Mouse (Mus musculus) midbrain, postnatal 0 days (tissue): ENCODE measurements around the gene Prelp. TPM values are rescaled to one million over a fixed set of nuclear protein-coding genes. Genes with fewer than 3 reads are reported as not detected.
A peak's percentile ranks its signal among the peaks of the same experiment; 100 is the strongest.

ENCODE experiments used
- ATAC-seq: fragments of 200-750 bp; cut with Nextera tagmentation; 2 replicates; pipeline ENCODE4 v1.8.0; 2017; ENCODE audit warnings: moderate number of reproducible peaks, mild to moderate bottlenecking, moderate TSS enrichment, moderate library complexity; ENCODE audit not compliant: low FRiP score
- DNase-seq: peaks from one replicate; pipeline ENCODE4 v3.0.0-alpha.2; 2015; ENCODE audit warnings: low spot score
- H3K27ac ChIP-seq: fragments of 300-500 bp; sonication (generic); 2 replicates; pipeline ENCODE4 v1.5.1; 2014; ENCODE audit warnings: low read depth, mild to moderate bottlenecking, low read length, mixed read lengths
- H3K27me3 ChIP-seq: fragments of 300-500 bp; sonication (generic); 2 replicates; pipeline ENCODE4 v1.6.1; 2014; ENCODE audit warnings: low read length, control low read depth, mixed read lengths; ENCODE audit not compliant: insufficient read depth
- H3K36me3 ChIP-seq: fragments of 300-500 bp; sonication (generic); 2 replicates; pipeline ENCODE4 v1.6.1; 2014; ENCODE audit warnings: low read length, control low read depth, mixed read lengths; ENCODE audit not compliant: insufficient read depth
- H3K4me1 ChIP-seq: fragments of 300-500 bp; sonication (generic); 2 replicates; pipeline ENCODE4 v1.6.1; 2014; ENCODE audit warnings: mild to moderate bottlenecking, control low read depth, antibody characterized with exemption, low read length, mixed read lengths; ENCODE audit not compliant: insufficient read depth
- H3K4me2 ChIP-seq: fragments of 300-500 bp; sonication (generic); 2 replicates; pipeline ENCODE4 v1.6.1; 2014; ENCODE audit warnings: low read depth, mild to moderate bottlenecking, low read length, mixed read lengths; ENCODE audit not compliant: poor library complexity, severe bottlenecking
- H3K4me3 ChIP-seq: fragments of 300-500 bp; sonication (generic); 2 replicates; pipeline ENCODE4 v1.5.1; 2014; ENCODE audit warnings: low read depth, mild to moderate bottlenecking, low read length, moderate library complexity
- H3K9ac ChIP-seq: fragments of 300-500 bp; sonication (generic); replicated peaks from 2 replicates; pipeline ENCODE4 v1.6.1; 2014; ENCODE audit warnings: mild to moderate bottlenecking, low read length, moderate library complexity, mixed read lengths; ENCODE audit not compliant: poor library complexity, severe bottlenecking
- H3K9me3 ChIP-seq: fragments of 300-500 bp; sonication (generic); 2 replicates; pipeline ENCODE4 v1.6.1; 2016; ENCODE audit warnings: low read length, control low read depth
- CTCF ChIP-seq: IDR thresholded peaks from 2 replicates; pipeline ENCODE4 v1.5.1; 2016; ENCODE audit warnings: antibody characterized with exemption, mild to moderate bottlenecking
- WGBS: fragments of 180-500 bp; shearing (Covaris S2); extraction: QIAGEN DNeasy Blood & Tissue Kit; methylation state at CpG from one replicate; pipeline ENCODE4 v1.1.7; 2014; 5-methylcytosine and 5-hydroxymethylcytosine counted together
- polyA plus RNA-seq: library from polyadenylated mRNA; unstranded; fragments of >200 nt; fragmentation: Nextera tagmentation; extraction: Ambion mirVana; gene quantifications from 2 replicates; pipeline ENCODE4 v1.2.1, GENCODE M21; 2015
- total RNA-seq: library from RNA; depleted of rRNA; stranded (reverse); fragments of >200 nt; gene quantifications from 2 replicates; pipeline ENCODE4 v1.2.3, GENCODE M21; 2014

Gene Prelp
- total and polyA plus RNA-seq, 2 experiments from 2014 or later = 5.4 to 7.9 TPM

GRCm38 (mm10) chr1:133910108-133910507, 11.1 kb downstream of the Prelp start:
- WGBS = 87% methylated on average over 7 of the region's 7 CpGs
- no peak overlapping the region for H3K4me2 ChIP-seq
- no peak for ATAC-seq

GRCm38 (mm10) chr1:133908659-133909575, 12.3 kb downstream of the Prelp start:
- Histone ChIP-seq H3K4me1 (peaks cover 6% of the 10 kb centered on the region; the same call in 1 of the 2 replicates), H3K4me2 (peak overlapping the region; percentile 80), H3K27ac (peak overlapping the region; percentile 80), H3K36me3 (no peaks in the 10 kb centered on the region), H3K4me3 (peak overlapping the region; percentile 38), H3K9ac (peak overlapping the region; percentile 63), H3K9me3 (no peaks in the 10 kb centered on the region), H3K27me3 (no peaks in the 10 kb centered on the region)
- peak; percentile 54 for DNase-seq
- 9% methylated on average over 27 of the region's 27 CpGs for WGBS
- ATAC-seq = peak; percentile 59
- no peak for TF ChIP-seq CTCF

More at GRCm38 (mm10) chr1:133910108-133910507, 11.1 kb downstream of the Prelp start:
- Histone ChIP-seq H3K9me3 (no peaks in the 10 kb centered on the region), H3K36me3 (no peaks in the 10 kb centered on the region), H3K9ac (no peak overlapping the region), H3K27ac (no peak overlapping the region), H3K27me3 (no peaks in the 10 kb centered on the region), H3K4me3 (no peak overlapping the region), H3K4me1 (peaks cover 6% of the 10 kb centered on the region; the same call in 1 of the 2 replicates)
- DNase-seq = no peak
- TF ChIP-seq CTCF = no peak

GRCm38 (mm10) chr1:133907949-133908658, 13.1 kb downstream of the Prelp start, which contains the start of gene Optc:
Optc (minus strand) TSS chr1:133907999.
- Histone ChIP-seq H3K36me3 (no peaks in the 10 kb centered on the region), H3K27ac (peak within 1 kb of the TSS; percentile 80), H3K4me2 (peak within 1 kb of the TSS; percentile 80), H3K9ac (peak within 1 kb of the TSS; percentile 63), H3K4me3 (peak within 1 kb of the TSS; percentile 38), H3K4me1 (peaks cover 6% of the 10 kb centered on the region; the same call in 1 of the 2 replicates), H3K9me3 (no peaks in the 10 kb centered on the region), H3K27me3 (no peaks in the 10 kb centered on the region)
- WGBS = 1% methylated on average over 30 of the region's 30 CpGs
- ATAC-seq (peak; percentile 88), DNase-seq (peak; percentile 91)
- TF ChIP-seq CTCF = 0 out of 2 replicates have a peak, but pooled peaks have one; percentile 7

GRCm38 (mm10) chr1:133906420-133906819, 14.8 kb downstream of the Prelp start:
- DNase-seq (no peak), ATAC-seq (no peak)
- Histone ChIP-seq H3K4me1 (peaks cover 6% of the 10 kb centered on the region; the same call in 1 of the 2 replicates), H3K4me3 (no peak overlapping the region), H3K9ac (no peak overlapping the region), H3K27ac (no peak overlapping the region), H3K4me2 (no peak overlapping the region), H3K9me3 (no peaks in the 10 kb centered on the region), H3K27me3 (no peaks in the 10 kb centered on the region), H3K36me3 (no peaks in the 10 kb centered on the region)
- WGBS = 40% methylated on average over 12 of the region's 12 CpGs
- TF ChIP-seq CTCF = no peak

GRCm38 (mm10) chr1:133900825-133901224, 20.4 kb downstream of the Prelp start:
- H3K27me3 ChIP-seq = no peaks in the 10 kb centered on the region
- H3K36me3 ChIP-seq = no peaks in the 10 kb centered on the region
- H3K9ac ChIP-seq = no peak overlapping the region
- TF ChIP-seq CTCF = no peak
- H3K4me2 ChIP-seq = no peak overlapping the region
- peak; percentile 49 for DNase-seq
- WGBS = 71% methylated on average over 9 of the region's 9 CpGs
- H3K9me3 ChIP-seq = no peaks in the 10 kb centered on the region
- no peaks in the 10 kb centered on the region for H3K4me1 ChIP-seq
- H3K4me3 ChIP-seq = no peak overlapping the region
- no peak overlapping the region for H3K27ac ChIP-seq
- ATAC-seq = no peak
